Mouse (Mus musculus): ENCODE results near the gene Chat.

GRCm38 (mm10) chr14:32508105-32508835 lies 42.5 kb upstream of the Chat start:
- TF ChIP-seq CTCF (IDR thresholded peaks at IDR 0.05; ENCODE audit: control insufficient read depth, insufficient read depth, insufficient replicate concordance, low read depth, low read length) (no peak), POLR2A (IDR thresholded peaks at IDR 0.05; ENCODE audit: control insufficient read depth, low read depth, low read length) (no peak)

Measured in testis, adult 2 months (tissue).